Mouse (Mus musculus): ENCODE data around the gene Gbp9.

Gene Gbp9

DNA sequence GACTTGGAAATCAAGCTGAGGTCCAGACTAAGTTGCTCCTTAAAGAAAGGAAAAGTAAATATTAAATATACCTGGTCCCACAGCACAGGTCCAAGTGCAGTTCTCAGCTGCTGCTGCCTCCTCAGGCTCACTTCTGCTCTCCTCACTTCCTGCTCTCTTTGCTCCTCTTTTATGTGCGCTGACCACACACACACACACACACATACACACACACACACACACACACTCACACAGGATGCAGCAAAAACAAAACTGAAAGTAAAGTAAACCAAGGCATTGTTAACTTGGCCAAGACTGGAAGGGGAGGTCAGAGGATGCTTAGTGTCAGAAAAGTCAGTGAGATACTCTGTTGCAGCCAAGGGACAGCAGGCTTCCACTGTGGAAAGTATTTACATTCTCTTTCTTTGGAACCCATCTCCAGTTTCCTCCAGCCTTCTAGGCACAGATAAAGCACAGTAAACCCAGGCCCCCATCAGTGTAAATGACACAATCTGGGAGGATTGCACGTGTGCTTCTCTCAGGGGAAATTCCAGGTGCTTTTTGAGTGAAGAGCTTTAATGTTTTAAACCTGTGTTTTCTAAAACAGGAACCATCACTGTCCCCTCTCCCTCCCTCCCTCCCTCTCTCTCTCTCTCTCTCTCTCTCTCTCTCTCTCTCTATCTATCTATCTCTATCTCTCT is at the start of gene Gbp9, which contains the start of the genes Gbp8 and Gbp4:
Gene Gbp9, minus strand, starts transcription at position 131 of the 680 bp plus-strand sequence.
Gene Gbp8, minus strand, starts transcription at position 132 of the 680 bp plus-strand sequence.
Gene Gbp4, minus strand, starts transcription at position 178 of the 680 bp plus-strand sequence.
- 33% methylated on average over 2 of the region's 2 CpGs for WGBS

- WGBS: 70% methylated on average over 5 of the region's 5 CpGs
These were observed 17.2 kb upstream of the Gbp9 start for GRCm38 (mm10) chr5:105156582-105156981.

DNA sequence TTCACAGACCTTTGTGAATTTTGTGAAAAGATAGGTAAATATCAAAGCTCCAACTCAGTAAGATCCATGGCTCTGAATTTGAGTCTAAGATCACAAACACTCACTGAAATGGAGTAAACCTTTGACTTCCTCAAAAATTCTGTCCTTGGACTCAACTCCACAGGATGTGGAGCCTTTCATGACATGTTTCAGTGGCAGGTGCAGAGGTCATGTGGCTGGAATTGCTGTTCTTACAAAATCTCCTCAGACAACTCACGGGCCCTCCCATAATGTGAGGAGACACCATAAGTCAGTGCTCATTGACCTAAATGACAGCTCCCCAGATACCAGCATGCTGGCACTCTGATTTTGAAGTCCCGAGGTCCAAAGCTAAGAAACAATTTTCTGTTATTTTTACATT is 8.7 kb upstream of the Gbp9 start:
- WGBS: 65% methylated on average over 2 of the region's 2 CpGs

GRCm38 (mm10) chr5:105145731-105146130 is 6.4 kb upstream of the Gbp9 start:
- WGBS: 45% methylated on average over 3 of the region's 3 CpGs

DNA sequence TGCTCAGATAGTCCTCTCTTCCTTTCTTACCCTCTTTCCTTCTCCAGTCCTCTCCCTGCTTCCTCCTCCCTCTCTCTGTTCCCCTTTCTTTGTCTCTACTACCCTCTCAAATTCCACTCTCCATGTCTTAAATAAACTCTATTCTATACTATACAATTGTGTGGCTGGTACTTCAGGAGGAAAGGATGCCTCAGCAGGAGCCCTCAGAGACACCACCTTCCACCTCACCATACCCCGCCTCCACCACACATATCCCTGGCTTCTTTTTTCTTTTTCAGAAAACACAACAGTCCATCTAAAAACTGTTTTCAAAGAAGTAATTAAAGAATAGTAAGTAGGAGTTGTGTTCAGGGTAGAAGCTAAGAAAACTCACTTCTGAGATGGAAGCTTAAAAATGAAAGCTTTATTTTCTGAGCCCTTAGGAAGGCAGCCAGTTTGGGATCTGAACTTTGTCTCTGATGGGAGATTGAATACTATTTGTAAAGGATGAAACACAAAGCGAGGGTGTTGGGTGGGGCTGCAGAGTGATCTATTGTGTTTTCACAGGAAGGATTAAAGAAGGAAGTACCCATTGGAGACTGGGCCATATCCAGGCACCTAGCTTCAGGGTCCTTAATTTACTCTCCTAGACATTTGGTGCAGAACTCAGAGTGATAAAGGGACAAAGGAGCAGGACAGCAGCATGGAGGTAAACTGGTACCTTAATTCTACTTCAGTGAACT is 911 bp upstream of the Gbp9 start:
- WGBS: 55% methylated on average over 2 of the region's 2 CpGs

GRCm38 (mm10) chr5:105138906-105139305 is 433 bp downstream of the Gbp9 start:
- WGBS: 83% methylated on average over 1 of the region's 1 CpGs

DNA sequence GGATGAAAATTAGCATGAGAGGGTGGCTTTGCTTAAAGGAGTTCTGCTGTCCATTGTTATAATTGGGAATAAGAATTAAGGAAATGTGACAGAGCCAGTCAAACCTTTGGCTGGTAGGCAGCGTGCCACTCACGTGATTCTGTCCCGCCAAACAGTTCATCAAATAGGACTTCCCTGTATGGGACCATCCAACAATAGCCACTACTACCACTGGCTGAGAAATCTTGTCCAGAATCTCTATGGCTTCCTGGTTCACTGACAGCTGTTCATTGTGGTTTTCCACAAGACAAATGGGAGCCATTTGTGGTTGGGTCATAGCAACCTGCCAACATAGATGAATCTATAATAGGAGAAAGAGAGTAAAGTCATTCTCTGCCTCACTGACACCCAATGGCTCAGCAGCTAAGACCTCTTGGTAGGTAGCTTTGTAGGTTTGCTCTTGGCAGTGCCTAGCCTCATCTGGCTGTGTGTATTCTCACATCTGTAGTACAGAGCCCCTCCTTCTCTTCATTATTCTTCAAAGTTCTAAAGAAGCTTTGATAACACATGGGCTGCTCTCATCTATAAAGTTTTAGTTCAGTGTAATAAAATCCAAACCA is 2.5 kb downstream of the Gbp9 start:
- WGBS: 52% methylated on average over 3 of the region's 3 CpGs

GRCm38 (mm10) chr5:105121731-105122130 is 17.6 kb downstream of the Gbp9 start:
- 48% methylated on average over 6 of the region's 6 CpGs for WGBS

- 75% methylated on average over 2 of the region's 2 CpGs for WGBS
These were observed 23.6 kb downstream of the Gbp9 start for GRCm38 (mm10) chr5:105115740-105116139.

- WGBS: 91% methylated on average over 2 of the region's 2 CpGs
These were observed 24.6 kb downstream of the Gbp9 start for GRCm38 (mm10) chr5:105114696-105115095.

- 88% methylated on average over 5 of the region's 5 CpGs for WGBS
These were observed 25.7 kb downstream of the Gbp9 start for GRCm38 (mm10) chr5:105113656-105114055.

GRCm38 (mm10) chr5:105110271-105110852 is 29.0 kb downstream of the Gbp9 start:
- WGBS: 20% methylated on average over 4 of the region's 4 CpGs

DNA sequence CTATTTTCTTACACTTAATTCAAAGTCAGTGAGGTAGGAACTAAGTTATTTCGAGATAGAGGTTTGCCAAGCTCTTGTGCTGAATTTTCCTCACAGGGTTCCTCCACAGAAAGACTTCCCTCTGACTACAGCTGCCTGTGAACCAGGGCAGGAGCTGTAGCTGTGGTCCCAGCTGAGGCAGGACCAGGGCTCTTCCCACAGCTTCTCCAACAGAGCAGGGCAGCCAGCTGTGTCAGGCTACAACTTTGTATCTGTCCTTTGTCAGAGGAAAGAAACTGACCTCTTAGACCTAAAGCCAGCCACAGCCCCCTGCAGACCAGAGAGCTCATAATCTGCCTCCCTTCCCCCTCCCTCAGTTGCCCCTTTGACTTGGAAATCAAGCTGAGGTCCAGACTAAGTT is 29.6 kb downstream of the Gbp9 start:
- WGBS: 47% methylated on average over 1 of the region's 1 CpGs

DNA sequence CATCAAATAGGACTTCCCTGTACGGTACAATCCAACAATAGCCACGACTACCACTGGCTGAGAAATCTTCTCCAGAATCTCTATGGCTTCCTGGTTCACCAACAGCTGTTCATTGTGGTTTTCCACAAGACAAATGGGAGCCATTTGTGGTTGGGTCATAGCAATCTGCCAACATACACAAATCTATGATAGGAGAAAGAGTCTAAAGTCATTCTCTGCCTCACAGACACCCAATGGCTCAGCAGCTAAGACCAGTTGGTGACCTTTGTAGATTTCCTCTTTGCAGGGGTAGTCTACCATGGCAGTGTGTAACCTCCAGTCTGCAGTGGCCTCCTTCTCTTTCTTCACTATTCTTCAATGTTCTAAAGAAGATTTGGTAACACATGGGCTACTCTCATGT is 33.6 kb downstream of the Gbp9 start:
- 82% methylated on average over 2 of the region's 2 CpGs for WGBS

GRCm38 (mm10) chr5:105064443-105064842 is 74.9 kb downstream of the Gbp9 start:
- 72% methylated on average over 2 of the region's 2 CpGs for WGBS

DNA sequence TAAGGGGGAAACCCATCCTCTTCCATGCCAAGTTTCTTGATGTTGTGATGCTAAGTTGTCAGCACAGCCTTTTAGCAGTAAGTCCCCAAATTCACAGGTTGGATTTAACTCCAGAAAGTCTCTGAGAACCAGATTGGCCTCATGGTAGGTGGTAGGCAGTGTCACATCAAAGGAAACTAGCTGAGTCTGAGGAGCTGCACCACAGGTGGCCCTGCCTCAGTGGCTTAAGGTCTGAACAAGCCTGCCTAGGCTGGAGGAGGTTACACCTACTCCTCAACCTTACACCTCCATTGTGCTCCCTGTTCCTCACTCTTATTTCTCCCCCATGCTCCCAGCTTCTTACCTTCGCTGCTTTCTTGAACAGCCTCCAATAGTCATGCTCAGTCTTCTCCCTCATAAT is 76.0 kb downstream of the Gbp9 start:
- WGBS: 83% methylated on average over 1 of the region's 1 CpGs

DNA sequence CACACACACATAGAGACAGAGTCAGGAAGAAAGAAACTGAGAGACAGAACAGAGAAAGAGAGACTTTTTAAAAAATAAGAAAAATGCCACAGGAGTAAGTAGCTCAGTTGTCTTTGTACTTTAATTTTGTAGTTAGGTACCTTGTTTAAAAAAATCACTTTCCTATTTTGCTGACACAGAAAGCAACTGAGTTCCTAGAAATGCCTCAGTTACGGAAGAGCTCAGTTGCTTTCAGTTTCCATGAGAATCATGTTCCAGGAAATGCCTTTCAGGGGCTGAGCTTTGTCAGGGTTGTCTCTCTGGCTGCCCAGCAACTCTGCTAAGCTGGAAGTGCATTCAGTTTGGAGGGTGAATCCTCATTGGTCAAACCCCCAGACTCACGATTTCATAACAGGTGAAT is 76.9 kb downstream of the Gbp9 start:
- WGBS: 61% methylated on average over 2 of the region's 2 CpGs

GRCm38 (mm10) chr5:105060224-105060623 is 79.1 kb downstream of the Gbp9 start:
- 94% methylated on average over 2 of the region's 2 CpGs for WGBS

DNA sequence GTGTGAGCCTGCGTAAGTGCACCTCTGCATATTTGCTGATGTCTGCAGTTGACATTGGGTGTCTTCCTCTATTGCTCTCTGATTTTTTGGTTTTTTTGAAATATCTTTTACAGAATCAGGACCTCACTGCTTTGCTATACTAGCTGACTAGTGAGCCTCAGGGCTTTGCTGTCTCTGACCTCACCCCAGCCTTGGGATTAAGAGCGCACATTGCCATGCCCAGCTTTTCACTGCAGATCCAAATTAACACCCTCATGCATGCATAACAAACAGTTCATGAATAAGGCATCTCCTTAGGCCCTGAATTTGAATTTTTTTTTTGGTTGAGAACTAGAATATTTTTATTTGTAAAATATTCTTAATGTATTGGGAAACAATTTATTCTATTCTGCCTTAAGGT is 84.1 kb downstream of the Gbp9 start:
- 67% methylated on average over 2 of the region's 2 CpGs for WGBS

DNA sequence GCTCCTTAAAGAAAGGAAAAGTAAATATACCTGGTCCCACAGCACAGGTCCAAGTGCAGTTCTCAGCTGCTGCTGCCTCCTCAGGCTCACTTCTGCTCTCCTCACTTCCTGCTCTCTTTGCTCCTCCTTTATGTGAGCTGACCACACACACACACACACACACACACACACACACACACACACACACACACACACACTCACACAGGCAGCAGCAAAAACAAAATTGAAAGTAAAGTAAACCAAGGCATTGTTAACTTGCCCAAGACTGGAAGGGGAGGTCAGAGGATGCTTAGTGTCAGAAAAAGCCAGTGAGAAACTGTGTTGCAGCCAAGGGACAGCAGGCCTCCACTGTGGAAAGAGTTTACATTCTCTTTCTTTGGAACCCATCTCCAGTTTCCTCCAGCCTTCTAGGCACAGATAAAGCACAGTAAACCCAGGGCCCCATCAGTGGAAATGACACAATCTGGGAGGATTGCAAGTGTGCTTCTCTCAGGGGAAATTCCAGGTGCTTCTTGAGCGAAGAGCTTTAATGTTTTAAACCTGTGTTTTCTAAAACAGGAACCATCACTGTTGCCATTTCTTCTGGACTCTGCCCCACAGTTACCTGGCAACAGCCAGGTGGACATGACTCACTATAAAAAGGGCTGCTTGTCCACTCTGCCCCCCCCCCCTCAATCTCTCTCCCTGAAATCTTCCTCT is 85.7 kb downstream of the Gbp9 start:
- 85% methylated on average over 1 of the region's 1 CpGs for WGBS

DNA sequence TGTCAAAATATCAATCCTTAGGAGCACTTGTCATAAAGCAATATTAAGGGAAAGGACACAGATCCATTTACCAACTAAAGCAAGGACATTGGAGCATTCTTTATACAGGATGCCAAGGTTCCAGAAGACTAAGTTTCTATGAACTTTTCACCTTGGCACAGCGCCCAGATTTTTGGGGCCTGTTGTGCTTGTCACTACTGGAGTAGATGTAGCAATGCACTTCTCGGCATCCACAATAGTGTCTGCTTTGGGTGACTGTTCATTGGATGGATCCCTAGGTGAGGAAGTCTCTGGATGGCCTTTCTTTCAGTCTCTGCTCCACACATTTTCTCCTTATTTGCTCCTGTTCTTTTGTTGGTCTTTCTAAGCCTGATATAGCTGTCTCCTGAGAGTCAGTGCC is 107.0 kb downstream of the Gbp9 start:
- WGBS: 75% methylated on average over 2 of the region's 2 CpGs
